Mouse (Mus musculus) MEL (cell line): ENCODE results near the gene Iqch.

ENCODE experiments used
- CTCF ChIP-seq, 3 experiments: IDR thresholded peaks in 2 of 3; conservative IDR thresholded peaks in 1 of 3; 2 replicates each; pipeline ENCODE4 v1.5.1; 2011 to 2012; ENCODE audit warnings: low read length in 3 of 3, low read depth in 2 of 3, mild to moderate bottlenecking in 2 of 3, improper control_type of control experiment in 1 of 3, inconsistent platforms in 1 of 3, mixed read lengths in 1 of 3, moderate library complexity in 1 of 3; ENCODE audit not compliant: control insufficient read depth in 1 of 3, insufficient read depth in 1 of 3, poor library complexity in 1 of 3, severe bottlenecking in 1 of 3
- EP300 ChIP-seq, 2 experiments: IDR thresholded peaks; 2 replicates each; pipeline ENCODE4 v1.6.1; 2011; ENCODE audit warnings: improper control_type of control experiment in 2 of 2, low read length in 2 of 2, low read depth in 1 of 2, mild to moderate bottlenecking in 1 of 2
- ETS1 ChIP-seq: IDR thresholded peaks from 2 replicates; pipeline ENCODE4 v1.6.1; 2012; ENCODE audit warnings: low read depth, mild to moderate bottlenecking, inconsistent platforms, low read length, improper control_type of control experiment, moderate library complexity
- HCFC1 ChIP-seq: IDR thresholded peaks from 2 replicates; pipeline ENCODE4 v1.6.1; 2012; ENCODE audit warnings: low read depth, mild to moderate bottlenecking, inconsistent platforms, low read length, improper control_type of control experiment, moderate library complexity
- USF1 ChIP-seq: IDR thresholded peaks from 2 replicates; pipeline ENCODE4 v1.6.1; 2014; ENCODE audit warnings: low read depth, mild to moderate bottlenecking, inconsistent platforms, low read length, improper control_type of control experiment, moderate library complexity

GRCm38 (mm10) chr9:63610231-63610630 lies 7.9 kb upstream of the Iqch start:
- TF ChIP-seq ETS1 (no peak), USF1 (no peak), CTCF (IDR thresholded peaks at IDR 0.05 in 2 of 3, conservative IDR thresholded peaks at IDR 0.05 in 1 of 3; ENCODE audit: control insufficient read depth in 1 of 3, insufficient read depth in 1 of 3, low read depth in 2 of 3, low read length in 3 of 3, poor library complexity in 1 of 3, severe bottlenecking in 1 of 3) (peak; percentile 31 to 34 (median 33); a peak in 5 of 6 replicates), EP300 (IDR thresholded peaks at IDR 0.05; ENCODE audit: low read depth in 1 of 2, low read length in 2 of 2) (no peak), HCFC1 (no peak)
